Mouse (Mus musculus) forebrain, embryonic 12.5 days (tissue): Measurements from ENCODE around the gene Ttyh2. TPM values are rescaled to one million over a fixed set of nuclear protein-coding genes. Genes with fewer than 3 reads are reported as not detected.

ENCODE experiments used
- ATAC-seq: fragments of 200-750 bp; cut with Nextera tagmentation; 2 replicates; pipeline ENCODE4 v1.8.0; 2017; ENCODE audit warnings: moderate TSS enrichment; ENCODE audit not compliant: low FRiP score
- H3K27ac ChIP-seq: fragments of 300-500 bp; sonication (generic); 2 replicates; pipeline ENCODE4 v1.5.1; 2016; ENCODE audit warnings: mild to moderate bottlenecking
- H3K27me3 ChIP-seq: fragments of 300-500 bp; sonication (generic); 2 replicates; pipeline ENCODE4 v1.6.1; 2016; ENCODE audit warnings: mild to moderate bottlenecking
- H3K36me3 ChIP-seq: fragments of 300-500 bp; sonication (generic); replicated peaks from 2 replicates; pipeline ENCODE4 v1.6.1; 2016; ENCODE audit warnings: mild to moderate bottlenecking
- H3K4me1 ChIP-seq: fragments of 300-500 bp; sonication (generic); 2 replicates; pipeline ENCODE4 v1.6.1; 2016
- H3K4me2 ChIP-seq: fragments of 300-500 bp; sonication (generic); 2 replicates; pipeline ENCODE4 v1.6.1; 2016; ENCODE audit warnings: mild to moderate bottlenecking, moderate library complexity
- H3K4me3 ChIP-seq: fragments of 300-500 bp; sonication (generic); replicated peaks from 2 replicates; pipeline ENCODE4 v1.5.1; 2016; ENCODE audit warnings: mild to moderate bottlenecking
- H3K9ac ChIP-seq: fragments of 300-500 bp; sonication (generic); 2 replicates; pipeline ENCODE4 v1.6.1; 2016; ENCODE audit warnings: mild to moderate bottlenecking
- H3K9me3 ChIP-seq: fragments of 300-500 bp; sonication (generic); 2 replicates; pipeline ENCODE4 v1.6.1; 2016
- WGBS: fragments of 180-500 bp; shearing (Covaris S2); methylation state at CpG from one replicate; pipeline ENCODE4 v1.1.7; 2016; 5-methylcytosine and 5-hydroxymethylcytosine counted together
- polyA plus RNA-seq: library from polyadenylated mRNA; unstranded; fragments of >200 nt; fragmentation: Nextera tagmentation; extraction: Ambion mirVana; gene quantifications from 2 replicates; pipeline ENCODE4 v1.2.1, GENCODE M21; 2016

Gene Ttyh2
- polyA plus RNA-seq, 1 experiment from 2014 or later: 11.8 TPM

DNA sequence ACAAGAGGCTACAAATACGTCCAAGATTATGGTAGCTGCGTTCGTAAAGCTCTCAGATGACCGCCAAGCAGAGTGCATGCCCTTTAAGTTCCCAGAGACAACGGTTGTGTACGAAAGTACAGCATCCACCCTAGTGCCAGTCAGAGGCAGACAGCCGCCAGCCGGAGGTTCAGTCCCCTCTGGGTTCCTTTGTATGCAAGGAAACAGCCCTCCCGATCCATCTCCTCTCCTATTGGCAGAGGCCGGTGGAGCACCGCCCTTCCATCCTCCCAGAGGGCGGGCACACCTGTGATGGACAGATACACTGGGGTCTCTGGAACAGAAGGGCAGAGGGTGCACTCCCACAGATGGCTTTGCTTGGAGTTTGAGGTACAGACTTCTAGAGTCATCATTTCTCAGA, 33.0 kb upstream of the Ttyh2 start:
- Histone ChIP-seq H3K4me2 (0 out of 2 replicates have a peak overlapping the region, but pooled peaks have one; percentile 4), H3K9me3 (0 out of 2 replicates have a peak, but pooled peaks cover 3% of the 10 kb centered on the region), H3K9ac (no peak overlapping the region), H3K27me3 (peaks cover 35% of the 10 kb centered on the region), H3K4me1 (peaks cover 36% of the 10 kb centered on the region), H3K4me3 (no peak overlapping the region), H3K36me3 (no peaks in the 10 kb centered on the region), H3K27ac (no peak overlapping the region)
- ATAC-seq: peak; percentile 72; the same call in 1 of the 2 replicates
- WGBS: 42% methylated on average over 12 of the region's 12 CpGs

DNA sequence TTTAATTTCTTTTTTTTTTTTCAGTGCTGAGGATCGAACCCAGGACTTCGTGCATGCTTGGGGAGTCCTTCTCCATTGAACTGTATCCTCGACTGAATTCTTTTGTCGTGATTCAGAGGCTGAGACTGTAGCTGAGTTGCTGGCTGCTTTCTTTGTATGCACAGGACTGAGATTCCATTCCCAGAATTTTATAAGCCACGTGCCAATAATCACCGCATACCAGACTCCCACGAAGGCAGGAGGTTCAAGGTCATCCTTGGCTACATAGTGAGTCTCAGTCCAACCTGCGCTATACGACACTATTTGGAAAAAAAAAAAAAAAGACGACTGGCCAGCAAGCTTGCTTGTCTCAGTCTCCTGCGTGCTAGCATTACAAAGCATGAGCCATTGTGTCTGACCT, 32.3 kb upstream of the Ttyh2 start:
- Histone ChIP-seq H3K27ac (no peak overlapping the region), H3K4me3 (no peak overlapping the region), H3K27me3 (peaks cover 28% of the 10 kb centered on the region), H3K4me2 (no peak overlapping the region), H3K9me3 (0 out of 2 replicates have a peak, but pooled peaks cover 3% of the 10 kb centered on the region), H3K4me1 (peaks cover 32% of the 10 kb centered on the region), H3K36me3 (no peaks in the 10 kb centered on the region), H3K9ac (no peak overlapping the region)
- WGBS: 83% methylated on average over 11 of the region's 11 CpGs
- ATAC-seq: no peak

DNA sequence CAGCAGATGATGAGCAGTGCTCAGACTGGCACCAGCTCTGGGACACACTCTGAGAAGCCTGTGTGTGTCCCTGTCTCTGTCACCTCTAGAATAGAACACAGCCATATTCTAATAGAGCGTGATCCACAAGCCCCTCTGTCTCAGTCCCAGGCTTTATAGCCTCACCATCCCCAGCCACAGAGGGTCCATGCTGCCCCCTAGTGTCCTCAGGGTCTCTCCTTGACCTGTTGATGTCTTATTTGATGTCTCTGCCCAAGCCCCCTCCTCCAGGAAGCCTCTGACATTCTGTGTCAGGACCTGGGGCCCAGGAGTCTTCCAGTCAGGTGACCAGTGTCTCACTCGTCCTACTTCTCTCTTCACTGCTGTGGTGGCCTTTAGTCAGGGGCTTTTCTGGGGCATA, 31.1 kb upstream of the Ttyh2 start:
- ATAC-seq: no peak
- no peak overlapping the region for H3K4me3 ChIP-seq
- 54% methylated on average over 2 of the region's 2 CpGs for WGBS
- no peaks in the 10 kb centered on the region for H3K36me3 ChIP-seq
- H3K4me2 ChIP-seq: no peak overlapping the region
- peaks cover 24% of the 10 kb centered on the region for H3K4me1 ChIP-seq
- peaks cover 16% of the 10 kb centered on the region for H3K27me3 ChIP-seq
- 0 out of 2 replicates have a peak, but pooled peaks cover 3% of the 10 kb centered on the region for H3K9me3 ChIP-seq
- no peak overlapping the region for H3K9ac ChIP-seq
- no peak overlapping the region for H3K27ac ChIP-seq

DNA sequence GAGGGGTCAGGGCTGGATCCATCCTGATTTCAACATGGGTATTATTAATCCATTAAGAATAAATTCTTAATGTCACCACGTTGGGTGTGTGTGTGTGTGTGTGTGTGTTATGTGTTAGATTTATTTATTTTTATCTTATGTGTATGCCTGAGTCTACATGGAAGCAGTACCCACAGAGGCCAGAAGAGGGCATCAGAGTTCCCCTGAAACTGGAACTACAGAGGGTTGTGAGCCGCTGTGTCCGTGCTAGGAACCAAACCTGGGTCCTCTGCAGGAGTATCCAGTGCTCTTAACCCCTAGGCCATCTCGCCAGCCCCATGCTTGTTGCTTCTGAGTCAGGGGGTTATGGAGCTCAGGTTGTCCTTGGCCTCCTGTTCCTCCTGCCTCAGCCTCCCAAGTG, 25.7 kb upstream of the Ttyh2 start:
- 0 out of 2 replicates have a peak, but pooled peaks cover 3% of the 10 kb centered on the region for H3K9me3 ChIP-seq
- peaks cover 6% of the 10 kb centered on the region for H3K4me1 ChIP-seq
- no peak overlapping the region for H3K27ac ChIP-seq
- no peak overlapping the region for H3K4me2 ChIP-seq
- no peak overlapping the region for H3K9ac ChIP-seq
- no peak overlapping the region for H3K4me3 ChIP-seq
- H3K36me3 ChIP-seq: no peaks in the 10 kb centered on the region
- H3K27me3 ChIP-seq: peaks cover 22% of the 10 kb centered on the region
- WGBS: 67% methylated on average over 4 of the region's 4 CpGs
- ATAC-seq: no peak

DNA sequence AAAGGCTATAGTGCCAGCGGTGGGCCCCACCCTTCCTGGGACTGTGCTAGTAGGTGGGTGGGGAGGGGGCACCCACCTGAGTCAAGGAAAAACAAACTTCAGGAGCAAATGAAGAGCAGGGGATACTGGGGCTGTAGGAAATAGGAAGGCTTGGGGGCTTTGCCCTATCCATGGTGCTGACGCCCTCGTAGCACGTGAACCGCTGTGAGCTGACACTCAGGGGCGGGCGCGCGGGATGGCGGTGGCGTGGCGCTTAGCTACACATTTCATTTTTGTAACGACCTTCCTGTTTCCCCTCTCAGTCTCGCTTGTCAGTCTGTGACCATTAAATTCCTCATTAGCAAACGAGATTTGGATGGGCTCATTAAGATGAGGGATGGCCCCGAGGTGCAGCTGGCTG, 22.7 kb upstream of the Ttyh2 start:
- Histone ChIP-seq H3K9me3 (no peaks in the 10 kb centered on the region), H3K4me3 (no peak overlapping the region), H3K27me3 (peaks cover 42% of the 10 kb centered on the region), H3K36me3 (no peaks in the 10 kb centered on the region), H3K4me2 (no peak overlapping the region), H3K4me1 (peaks cover 13% of the 10 kb centered on the region), H3K9ac (no peak overlapping the region), H3K27ac (no peak overlapping the region)
- WGBS: 4% methylated on average over 16 of the region's 16 CpGs
- ATAC-seq: no peak

DNA sequence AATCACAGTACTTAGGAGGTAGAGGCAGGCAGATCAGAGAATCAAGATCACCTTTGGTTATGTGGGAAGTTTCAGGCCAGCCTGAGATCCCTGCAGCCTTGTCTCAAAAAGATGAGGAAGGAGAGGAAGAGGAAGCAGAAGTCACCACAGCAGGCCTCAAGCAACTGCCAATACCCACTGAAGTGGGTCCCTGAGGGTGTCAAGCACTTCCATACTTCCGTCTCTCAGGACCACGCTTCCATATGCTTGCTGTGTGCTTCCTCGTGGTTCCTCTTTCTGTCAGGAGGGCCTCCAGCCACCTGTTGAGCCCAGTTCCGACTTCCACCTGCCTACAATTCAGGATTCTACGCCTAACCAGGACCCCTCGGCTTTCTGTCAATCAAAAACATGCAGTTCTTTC, 21.6 kb upstream of the Ttyh2 start:
- no peak overlapping the region for H3K27ac ChIP-seq
- no peak overlapping the region for H3K4me2 ChIP-seq
- H3K4me1 ChIP-seq: peaks cover 13% of the 10 kb centered on the region
- H3K27me3 ChIP-seq: peaks cover 42% of the 10 kb centered on the region
- 85% methylated on average over 6 of the region's 6 CpGs for WGBS
- H3K36me3 ChIP-seq: no peaks in the 10 kb centered on the region
- H3K9ac ChIP-seq: no peak overlapping the region
- no peak for ATAC-seq
- no peak overlapping the region for H3K4me3 ChIP-seq
- H3K9me3 ChIP-seq: no peaks in the 10 kb centered on the region

DNA sequence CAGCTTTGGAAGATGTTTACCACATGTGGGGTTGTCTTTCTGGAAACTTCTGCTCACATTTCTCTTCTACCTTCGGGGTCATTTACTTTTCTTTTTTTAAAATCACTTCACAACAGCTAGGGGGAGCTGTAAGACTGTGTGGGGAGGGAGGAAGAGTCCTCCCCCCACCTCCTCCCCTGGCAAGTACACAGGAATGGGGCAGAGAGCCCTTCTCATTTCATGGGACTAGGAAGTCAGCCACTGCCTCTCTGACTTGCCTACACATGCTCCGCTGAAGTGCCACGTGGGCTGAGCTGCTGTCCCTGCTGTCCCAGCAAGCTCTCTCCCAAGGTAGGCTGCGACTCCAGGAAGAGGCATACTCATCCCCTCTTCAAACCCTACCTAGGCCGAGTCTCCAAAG, 20.7 kb upstream of the Ttyh2 start:
- no peak for ATAC-seq
- no peak overlapping the region for H3K9ac ChIP-seq
- no peaks in the 10 kb centered on the region for H3K9me3 ChIP-seq
- no peaks in the 10 kb centered on the region for H3K36me3 ChIP-seq
- peaks cover 13% of the 10 kb centered on the region for H3K4me1 ChIP-seq
- no peak overlapping the region for H3K27ac ChIP-seq
- H3K4me2 ChIP-seq: no peak overlapping the region
- WGBS: 61% methylated on average over 5 of the region's 5 CpGs
- no peak overlapping the region for H3K4me3 ChIP-seq
- H3K27me3 ChIP-seq: peaks cover 42% of the 10 kb centered on the region

DNA sequence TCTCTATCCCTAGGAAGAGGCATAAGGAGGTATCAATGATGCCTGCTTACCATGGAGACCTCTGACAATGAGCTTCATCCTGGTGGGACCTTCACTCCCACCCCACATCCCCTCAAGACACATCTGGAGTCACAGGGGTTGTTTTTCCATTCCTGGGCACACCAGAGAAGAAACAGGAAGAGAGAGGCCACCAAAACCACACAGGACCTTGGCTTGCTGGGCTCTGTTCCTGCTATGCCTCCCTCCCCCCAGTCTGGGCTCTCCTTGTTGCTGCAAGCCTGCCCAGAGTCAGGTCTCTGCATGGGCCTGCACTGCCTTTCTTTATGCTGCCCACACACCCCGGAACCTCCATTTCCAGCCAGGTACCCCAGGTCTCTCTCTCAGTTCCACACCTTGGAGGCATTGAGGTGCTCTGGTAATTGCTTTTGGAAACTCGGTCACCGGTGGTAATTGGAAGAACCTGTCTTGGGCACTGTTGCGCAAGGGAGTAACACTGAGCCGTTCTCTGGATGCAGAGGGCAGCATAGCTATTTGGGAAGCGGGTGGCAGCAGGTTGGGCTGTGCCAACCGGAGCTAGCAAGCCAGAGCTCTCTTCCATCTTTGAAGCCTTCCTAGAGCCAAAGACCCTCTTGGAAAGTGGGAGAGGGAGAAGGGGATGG, 19.8 kb upstream of the Ttyh2 start:
- Histone ChIP-seq H3K4me1 (peaks cover 13% of the 10 kb centered on the region), H3K27ac (no peak overlapping the region), H3K4me2 (no peak overlapping the region), H3K4me3 (no peak overlapping the region), H3K9me3 (no peaks in the 10 kb centered on the region), H3K36me3 (no peaks in the 10 kb centered on the region), H3K27me3 (peaks cover 41% of the 10 kb centered on the region), H3K9ac (no peak overlapping the region)
- 89% methylated on average over 7 of the region's 7 CpGs for WGBS
- no peak for ATAC-seq

DNA sequence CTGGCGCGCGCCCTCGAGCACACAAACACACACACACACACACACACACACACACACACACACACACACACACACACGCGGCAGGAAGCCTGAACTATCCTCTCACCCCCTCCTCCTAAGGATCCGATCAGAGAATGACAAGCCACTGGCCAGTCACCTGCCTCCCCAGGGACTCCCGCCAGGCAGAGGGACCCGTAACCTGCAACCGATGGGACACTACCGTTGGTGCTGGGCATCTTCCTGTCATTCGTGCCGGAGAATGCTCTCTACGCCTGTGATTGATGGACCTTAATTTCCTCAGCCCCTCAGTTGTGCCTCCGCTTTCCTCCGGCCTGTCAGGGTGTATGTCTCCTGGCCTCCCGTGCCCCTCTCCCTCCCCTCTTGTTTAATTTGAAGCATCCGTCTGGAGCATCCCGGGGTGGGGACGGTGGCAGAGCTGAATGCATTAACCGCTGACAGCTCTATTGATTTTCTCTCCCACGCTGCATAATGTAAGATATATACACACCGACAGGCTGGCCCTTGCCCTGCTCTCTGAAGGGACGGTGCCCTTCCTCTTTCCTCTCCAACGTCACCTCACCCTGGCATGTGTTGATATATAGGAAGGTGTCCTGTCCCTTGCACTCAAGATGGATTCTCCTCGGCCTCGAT, 18.1 kb upstream of the Ttyh2 start:
- Histone ChIP-seq H3K9ac (no peak overlapping the region), H3K27me3 (peaks cover 38% of the 10 kb centered on the region), H3K27ac (peak overlapping the region; percentile 36; the same call in 1 of the 2 replicates), H3K9me3 (no peaks in the 10 kb centered on the region), H3K4me2 (no peak overlapping the region), H3K4me3 (no peak overlapping the region), H3K4me1 (peaks cover 13% of the 10 kb centered on the region), H3K36me3 (no peaks in the 10 kb centered on the region)
- WGBS: 56% methylated on average over 26 of the region's 27 CpGs
- peak; percentile 57; the same call in 1 of the 2 replicates for ATAC-seq

DNA sequence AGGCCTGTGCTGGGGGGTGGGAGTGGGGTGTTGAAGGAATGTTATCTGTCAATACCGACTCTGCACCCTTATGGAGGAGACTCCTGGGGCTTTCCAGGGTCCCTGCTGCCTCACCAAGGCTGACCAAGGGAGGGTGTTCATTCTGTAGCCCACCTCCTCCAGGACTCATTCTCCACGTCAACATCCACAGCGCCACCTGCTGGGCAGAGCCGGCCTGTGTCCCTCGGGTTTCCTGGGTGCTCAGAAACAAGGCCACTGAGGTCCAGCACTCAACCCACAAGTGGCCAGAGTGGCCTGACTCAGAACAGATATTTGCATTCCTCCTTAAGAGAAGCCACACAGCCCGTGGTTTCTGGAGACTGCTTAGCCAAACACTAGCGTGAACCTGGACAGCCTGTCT, 17.5 kb upstream of the Ttyh2 start:
- Histone ChIP-seq H3K4me2 (no peak overlapping the region), H3K9ac (no peak overlapping the region), H3K9me3 (no peaks in the 10 kb centered on the region), H3K4me3 (no peak overlapping the region), H3K27me3 (peaks cover 33% of the 10 kb centered on the region), H3K4me1 (peaks cover 8% of the 10 kb centered on the region), H3K27ac (no peak overlapping the region), H3K36me3 (no peaks in the 10 kb centered on the region)
- ATAC-seq: peak; percentile 3; the same call in 1 of the 2 replicates
- WGBS: 19% methylated on average over 7 of the region's 7 CpGs

DNA sequence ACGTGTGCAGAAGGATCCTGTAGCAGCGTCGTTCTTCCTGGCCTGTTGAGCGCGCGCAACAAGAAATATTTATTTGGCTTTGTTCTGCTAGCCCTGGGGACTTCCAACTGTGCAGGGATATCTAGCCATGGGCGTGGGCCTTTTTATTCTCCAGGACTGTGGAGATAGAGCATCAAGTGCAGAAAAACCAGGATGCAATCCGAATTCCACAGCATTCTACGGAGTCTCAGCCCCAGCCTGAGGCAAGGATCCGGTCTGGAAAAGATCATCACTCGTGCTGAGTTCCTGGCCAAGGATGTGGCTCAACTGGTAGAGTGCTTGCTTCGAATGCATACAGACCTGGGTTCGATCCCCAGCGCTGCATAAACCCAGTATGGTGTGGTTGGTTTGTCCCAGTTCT, 13.1 kb upstream of the Ttyh2 start:
- no peak overlapping the region for H3K9ac ChIP-seq
- H3K4me2 ChIP-seq: no peak overlapping the region
- 0 out of 2 replicates have a peak, but pooled peaks cover under 1% of the 10 kb centered on the region for H3K4me1 ChIP-seq
- no peaks in the 10 kb centered on the region for H3K9me3 ChIP-seq
- H3K27me3 ChIP-seq: peaks cover 22% of the 10 kb centered on the region; the same call in 1 of the 2 replicates
- no peaks in the 10 kb centered on the region for H3K36me3 ChIP-seq
- H3K4me3 ChIP-seq: no peak overlapping the region
- no peak for ATAC-seq
- WGBS: 90% methylated on average over 14 of the region's 14 CpGs
- H3K27ac ChIP-seq: no peak overlapping the region

DNA sequence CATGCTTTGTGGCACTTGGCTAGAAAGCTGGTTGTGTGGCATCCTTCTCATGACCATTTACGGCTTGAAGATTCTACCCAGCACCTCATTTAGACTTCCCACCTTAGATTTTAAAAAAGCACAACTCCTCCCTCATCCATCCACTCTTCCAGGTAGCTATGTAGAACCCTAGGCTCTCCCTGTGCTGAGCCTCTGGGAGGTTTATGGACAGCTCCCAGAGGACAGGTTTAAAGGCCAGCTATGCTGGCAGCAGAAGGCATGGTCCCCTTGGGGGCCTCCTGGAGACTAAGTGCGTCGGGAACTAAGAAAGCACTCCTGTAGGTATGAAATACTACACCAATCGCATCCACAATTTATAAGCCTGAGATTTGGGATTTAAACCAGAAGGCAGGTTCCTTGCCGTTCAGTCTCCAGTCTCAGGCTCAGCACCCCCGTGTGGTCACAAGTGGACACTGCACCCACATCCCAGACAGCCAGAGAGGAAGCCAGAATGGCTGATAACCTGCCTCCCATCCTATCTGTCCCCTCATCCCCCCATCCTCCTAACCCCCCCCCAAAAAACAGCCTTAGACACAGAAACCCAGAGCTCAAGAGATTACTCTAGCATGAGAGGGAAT, 12.4 kb upstream of the Ttyh2 start:
- Histone ChIP-seq H3K27me3 (peaks cover 22% of the 10 kb centered on the region; the same call in 1 of the 2 replicates), H3K4me3 (no peak overlapping the region), H3K9ac (no peak overlapping the region), H3K9me3 (no peaks in the 10 kb centered on the region), H3K4me1 (no peaks in the 10 kb centered on the region), H3K36me3 (no peaks in the 10 kb centered on the region), H3K4me2 (no peak overlapping the region), H3K27ac (no peak overlapping the region)
- 37% methylated on average over 6 of the region's 6 CpGs for WGBS
- ATAC-seq: no peak
